Mouse (Mus musculus) 3T3-L1 (cell line): Measurements from ENCODE around the gene Ell3.
"Not testable (repeated sequence)": the region's sequence is repeated elsewhere in the genome, so short reads cannot be mapped to it uniquely, and the experiment has no call there.

Experiments
- DNase-seq: peaks from one replicate; pipeline ENCODE4 v3.0.0-alpha.2; 2015; ENCODE audit warnings: low read depth, low spot score

The Ell3 gene

DNA sequence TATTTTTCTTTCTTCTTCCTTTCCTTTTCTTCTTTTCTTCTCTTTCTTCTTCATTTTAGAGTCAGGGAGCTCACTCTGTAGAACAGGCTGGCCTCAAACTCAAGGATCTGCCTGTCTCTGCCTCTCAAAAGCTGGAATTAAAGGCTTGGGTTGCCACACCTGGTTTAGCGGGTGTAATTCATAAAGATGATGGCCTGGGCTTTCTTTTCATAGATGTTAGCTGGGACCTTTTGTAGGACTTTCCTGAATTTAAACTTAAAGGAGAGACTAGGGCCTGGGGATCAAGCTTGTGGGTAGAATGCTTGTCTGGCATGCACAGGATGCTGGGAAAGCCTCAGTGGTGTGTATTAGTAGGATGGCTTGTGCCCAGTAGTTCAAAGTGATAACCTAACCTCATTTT, at the start of gene Ell3:
Gene Ell3, minus strand, starts transcription at position 101 of the 400 bp plus-strand sequence.
- DNase-seq = no peak

DNA sequence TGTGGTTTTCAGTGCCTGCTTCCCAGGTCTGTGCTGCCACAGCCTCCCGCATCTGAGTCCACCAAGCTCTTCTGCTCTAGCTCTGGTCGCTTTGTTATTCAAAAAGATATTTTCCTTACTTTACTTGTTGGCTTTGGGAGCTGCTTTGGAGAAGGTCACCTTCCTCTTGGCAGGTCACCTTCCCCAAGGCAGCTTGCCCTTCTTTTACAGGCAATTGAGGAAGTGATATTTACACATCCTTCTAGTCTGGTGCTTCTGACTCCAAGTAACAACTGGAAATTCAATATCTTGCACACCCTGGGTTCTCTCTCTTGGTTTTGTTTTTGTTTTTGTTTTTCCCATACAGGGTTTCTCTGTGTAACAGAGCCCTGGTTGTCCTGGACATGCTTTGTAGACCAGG, 40.3 kb upstream of the Ell3 start:
- not testable (repeated sequence) for DNase-seq

DNA sequence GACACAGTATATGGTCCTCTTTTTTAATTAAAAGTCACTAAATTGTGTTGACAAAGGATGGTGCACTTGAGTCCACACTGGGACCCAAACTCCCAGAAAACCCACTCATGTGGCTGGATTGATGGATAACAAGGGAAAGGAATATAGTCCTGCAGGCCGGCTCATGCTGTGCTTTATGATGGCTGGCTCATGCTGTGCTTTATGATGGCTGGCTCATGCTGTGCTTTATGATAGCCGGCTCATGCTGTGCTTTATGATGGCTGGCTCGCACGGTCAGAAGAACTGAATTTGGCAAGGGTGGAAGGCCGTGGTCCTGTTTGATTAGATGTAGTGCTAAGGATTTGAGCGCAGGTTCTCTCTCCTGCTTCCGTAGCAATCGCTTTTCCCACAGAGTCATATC, 39.5 kb upstream of the Ell3 start:
- DNase-seq = no peak

DNA sequence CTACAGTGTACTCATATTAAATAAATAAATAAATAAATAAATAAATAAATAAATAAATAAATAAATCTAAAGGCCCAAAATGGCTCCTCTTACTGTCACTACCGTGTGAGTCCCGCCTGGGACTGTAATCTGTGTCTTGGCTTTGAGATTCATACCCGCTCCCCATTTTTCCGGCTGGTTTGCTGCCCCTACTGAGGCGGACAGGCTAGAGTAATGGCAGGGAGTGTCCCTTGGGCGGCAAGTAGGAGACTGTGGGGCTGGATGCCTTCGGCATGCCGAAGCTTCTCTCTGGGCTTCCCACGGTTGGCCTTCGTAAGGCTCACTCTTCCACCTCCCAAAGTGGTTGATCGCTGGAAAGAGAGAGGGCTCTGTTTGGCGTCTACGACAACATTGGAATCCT, 36.8 kb upstream of the Ell3 start:
- not testable (repeated sequence) for DNase-seq

DNA sequence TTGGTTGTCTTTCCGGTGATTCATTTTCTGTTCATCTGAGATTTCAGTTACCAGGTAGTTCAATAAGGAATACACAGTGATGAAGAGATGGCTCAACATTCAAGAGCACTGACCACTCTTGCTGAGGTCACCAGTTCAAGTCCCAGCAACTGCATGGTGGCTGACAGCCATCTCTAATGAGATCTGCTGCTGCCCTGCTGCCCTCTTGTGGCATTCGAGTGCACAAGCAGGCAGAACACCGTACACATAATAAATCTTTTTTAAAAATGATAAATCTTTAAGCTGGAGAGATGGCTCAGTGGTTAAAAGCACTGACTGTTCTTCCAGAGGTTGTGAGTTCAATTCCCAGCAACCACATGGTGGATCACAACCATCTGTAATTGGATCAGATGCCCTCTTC, 36.4 kb upstream of the Ell3 start:
- DNase-seq = peak; percentile 78

DNA sequence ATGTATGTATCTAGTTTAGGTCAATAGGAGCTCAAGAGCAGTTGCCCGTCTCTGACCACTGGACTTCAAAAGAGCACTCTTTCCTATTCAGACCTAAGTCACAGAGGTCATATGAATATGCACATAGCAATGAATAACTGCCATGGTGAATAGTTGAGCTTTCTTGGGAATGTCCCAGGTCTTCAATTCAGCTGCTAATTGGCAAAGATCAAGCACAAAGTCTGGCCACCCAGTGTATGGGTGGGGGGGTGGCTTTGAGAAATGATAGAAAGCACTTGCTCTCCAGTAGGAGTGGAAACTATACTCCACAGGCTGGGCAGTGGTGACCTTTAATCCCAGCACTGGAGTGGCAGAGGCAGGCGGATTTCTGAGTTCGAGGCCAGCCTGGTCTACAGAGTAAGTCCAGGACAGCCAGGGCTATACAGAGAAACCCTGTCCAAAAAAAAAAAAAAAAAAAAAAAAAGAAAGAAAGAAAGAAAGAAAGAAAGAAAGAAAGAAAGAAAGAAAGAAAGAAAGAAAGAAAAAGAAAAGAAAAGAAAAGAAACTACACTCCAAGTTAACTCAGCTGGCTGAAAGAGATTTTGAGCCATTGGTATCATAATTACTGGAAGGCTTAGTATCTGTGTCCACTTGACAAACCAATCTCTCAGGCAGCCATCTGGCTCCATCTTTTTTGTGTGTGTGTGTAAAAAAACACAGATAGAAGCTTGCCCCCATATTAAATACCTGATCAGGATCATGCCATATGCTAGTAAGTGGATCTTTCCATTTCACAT, 33.6 kb upstream of the Ell3 start:
- DNase-seq = no peak

DNA sequence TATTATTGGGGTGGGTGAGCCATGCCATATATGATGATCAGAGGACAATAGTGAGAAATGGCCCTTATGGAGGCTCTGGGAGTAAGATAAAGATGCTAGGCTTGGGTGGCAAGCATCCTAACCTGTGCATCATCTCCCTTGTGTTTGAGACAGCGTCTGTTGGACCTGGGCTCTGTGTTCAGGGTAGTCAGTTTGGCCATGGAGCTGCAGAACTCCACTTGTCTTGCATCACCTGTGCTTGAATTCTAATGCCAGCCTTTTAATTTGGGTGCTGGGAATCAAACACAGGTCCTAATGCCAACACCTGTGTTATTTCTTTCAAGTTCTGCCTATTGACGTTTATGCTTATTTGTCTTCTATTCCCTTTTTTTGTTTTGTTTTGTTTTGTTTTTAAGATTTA, 31.2 kb upstream of the Ell3 start:
- not testable (repeated sequence) for DNase-seq

DNA sequence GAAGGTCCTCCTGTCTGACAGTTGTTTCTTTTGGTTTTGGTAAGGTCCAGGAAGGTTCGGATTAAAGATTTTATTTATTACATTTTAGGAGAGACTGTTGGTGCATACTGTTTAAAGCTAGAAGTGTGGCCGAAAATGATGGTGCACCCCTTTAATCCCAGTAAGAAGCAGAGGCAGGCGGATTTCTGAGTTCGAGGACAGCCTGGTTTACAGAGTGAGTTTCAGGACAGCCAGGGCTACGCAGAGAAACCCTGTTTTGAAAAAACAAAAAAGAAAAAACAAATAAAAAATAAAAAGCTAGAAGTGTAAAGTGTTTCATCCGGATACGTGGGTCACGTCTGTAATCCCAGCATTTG, 30.1 kb upstream of the Ell3 start:
- DNase-seq = no peak

DNA sequence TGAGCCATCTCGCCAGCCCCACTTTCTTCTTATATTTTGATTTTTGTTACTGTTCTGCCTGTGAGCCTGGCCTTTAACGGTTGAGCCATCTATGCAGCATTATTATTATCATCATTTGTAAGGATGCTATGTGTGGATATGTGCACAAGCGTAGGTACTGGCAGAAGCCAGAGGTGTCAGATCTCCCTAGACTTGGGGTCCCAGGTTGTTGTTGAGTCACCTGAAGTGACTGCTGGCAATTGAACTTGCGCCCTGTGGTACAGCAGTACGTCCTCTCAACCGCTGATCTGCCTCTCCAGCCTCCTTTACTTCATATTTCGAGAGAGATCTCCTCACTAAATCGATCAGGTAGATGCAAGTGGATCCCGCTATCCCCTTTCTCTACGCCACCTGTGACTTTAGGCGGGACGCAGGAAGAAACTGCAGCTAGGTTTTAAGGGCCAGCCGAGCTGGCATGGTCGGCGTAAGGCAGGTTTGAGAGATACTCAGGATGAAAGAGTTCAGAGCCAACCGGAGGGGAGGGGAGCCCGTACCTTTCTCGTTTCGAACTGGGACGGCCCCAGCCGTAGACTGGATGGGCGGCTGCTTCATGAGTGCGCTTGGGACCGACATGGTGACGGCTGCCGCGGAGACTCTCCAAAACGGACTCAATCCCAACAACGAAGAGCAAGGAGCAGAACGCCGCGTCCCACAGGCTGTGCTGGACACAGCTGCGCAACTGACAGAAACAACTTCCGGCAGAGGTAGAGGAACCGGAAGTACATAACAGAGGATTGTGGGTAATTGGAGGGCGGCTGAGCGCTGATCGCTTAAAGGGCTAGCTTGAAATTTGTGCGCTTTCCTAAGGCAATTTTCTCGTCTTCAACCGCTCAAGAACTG, 29.5 kb upstream of the Ell3 start, which contains the start of gene Mfap1b:
Gene Mfap1b, minus strand, starts transcription at position 767 of the 879 bp plus-strand sequence.
- peak; percentile 96 for DNase-seq

DNA sequence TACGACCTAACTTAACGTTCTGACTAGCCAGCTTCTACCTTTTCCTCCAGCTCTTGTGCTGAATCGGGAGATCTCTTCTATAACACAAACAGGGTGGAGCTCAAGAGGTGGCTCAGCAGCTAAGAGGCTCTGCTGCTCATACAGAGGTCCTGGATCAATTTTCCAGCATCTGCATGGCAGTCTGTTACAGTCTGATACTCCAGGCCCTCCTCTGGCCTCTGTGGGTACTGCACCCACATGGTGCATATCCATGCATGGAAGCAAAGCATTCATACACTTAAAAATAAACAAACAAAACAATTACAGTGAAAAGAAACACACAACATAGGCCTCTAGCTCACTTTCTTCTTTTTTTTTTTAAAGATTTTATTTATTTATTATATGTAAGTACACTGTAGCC, 28.7 kb upstream of the Ell3 start:
- not testable (repeated sequence) for DNase-seq

DNA sequence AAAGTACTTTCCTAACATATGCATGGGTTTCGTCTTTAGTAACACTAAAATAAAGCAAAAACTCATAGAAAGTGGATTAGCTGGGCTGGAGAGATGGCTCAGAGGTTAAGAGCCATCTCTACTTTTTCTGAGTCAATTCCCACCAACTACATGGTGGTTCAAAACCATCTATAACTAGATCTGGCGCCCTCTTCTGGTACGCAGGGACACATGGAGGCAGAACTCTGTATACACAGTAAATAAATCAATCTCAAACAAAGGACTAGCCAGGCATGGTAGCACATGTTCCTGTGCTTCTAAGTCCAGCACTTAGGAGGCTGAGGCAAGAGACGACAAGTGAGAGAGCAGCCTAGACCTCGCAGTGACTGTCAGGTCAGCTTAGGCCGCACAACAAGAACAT, 24.9 kb upstream of the Ell3 start:
- not testable (repeated sequence) for DNase-seq

DNA sequence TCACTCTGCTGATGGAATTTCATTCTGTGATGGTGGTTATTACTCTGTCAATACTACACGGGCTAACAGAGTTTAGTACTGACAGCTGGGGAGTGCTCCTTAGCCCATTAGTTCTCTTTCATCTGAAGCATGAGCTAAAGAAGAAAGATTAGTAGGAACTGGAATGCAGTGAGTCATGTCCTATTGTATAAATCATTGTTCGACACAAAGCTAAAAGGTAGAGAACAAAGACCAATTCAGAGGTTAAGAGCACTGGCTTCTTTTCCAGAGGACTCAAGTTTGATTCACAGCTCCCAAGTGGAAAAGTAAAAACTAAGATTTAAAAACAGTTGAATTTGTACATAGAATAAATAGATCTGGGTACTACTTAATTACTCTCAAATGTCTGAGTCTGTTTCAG, 16.0 kb upstream of the Ell3 start:
- peak; percentile 70 for DNase-seq

DNA sequence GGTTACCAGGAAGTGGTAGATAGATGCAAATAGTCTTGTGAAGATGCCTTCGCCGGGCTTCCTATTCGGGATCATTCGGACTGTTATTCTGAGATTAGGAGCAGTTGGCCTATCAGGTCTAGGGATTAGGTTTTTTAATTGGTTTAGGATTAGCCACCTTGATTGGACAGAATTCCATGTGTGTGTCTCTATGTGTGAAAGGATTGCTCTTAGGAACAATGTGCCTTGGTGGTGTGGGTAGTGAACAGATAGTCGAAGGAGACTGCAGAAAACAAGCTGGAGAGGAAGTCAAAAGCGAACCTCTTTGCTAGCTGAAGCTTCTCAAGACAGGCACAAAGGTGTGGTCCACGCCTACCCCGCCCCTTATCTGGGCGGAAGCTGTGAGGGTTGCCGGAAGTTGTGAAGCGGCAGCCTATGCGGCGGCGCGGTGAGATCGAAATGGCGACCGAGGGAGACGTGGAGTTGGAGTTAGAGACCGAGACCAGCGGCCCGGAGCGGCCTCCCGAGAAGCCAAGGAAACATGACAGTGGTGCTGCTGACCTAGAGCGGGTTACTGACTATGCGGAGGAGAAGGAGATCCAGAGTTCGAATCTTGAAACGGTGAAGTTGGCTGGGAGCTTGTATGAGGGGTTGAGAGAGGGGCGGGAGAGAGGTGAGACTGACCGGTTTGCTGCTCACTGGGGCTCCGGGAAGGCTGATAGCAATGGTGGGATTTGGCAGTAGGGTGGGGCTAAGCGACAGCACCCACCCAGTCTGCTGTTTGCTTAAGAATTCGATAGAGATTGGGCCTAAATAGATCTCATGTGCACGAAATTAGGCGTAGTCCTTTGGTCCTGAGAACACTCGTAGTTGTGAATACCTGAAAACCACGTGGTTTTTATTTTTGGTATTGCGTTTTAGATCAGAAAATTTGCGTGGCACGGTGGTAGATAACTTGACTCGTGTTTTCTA, 12.9 kb upstream of the Ell3 start, which contains the start of gene Serinc4:
Gene Serinc4, minus strand, starts transcription at position 90 of the 951 bp plus-strand sequence.
- peak; percentile 93 for DNase-seq

DNA sequence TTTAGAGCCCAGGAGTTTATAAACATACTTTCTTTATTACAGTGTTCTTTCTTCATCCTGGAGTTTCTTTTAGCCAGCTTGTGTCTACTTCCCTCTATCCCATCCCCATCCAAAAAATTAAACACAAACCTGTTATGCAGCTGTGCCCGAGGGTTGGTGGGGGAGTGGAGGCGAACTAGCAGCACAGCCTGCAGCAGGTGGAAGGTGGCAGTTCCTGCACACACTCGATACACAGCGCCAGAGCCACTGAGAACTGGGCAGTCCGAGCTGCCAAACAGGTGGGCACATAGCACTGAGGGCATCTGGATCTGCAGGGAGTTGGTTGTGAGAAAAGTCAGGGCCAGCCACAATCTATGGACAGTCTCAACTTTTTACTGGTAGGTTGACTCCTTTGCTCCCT, 11.5 kb upstream of the Ell3 start:
- no peak for DNase-seq

DNA sequence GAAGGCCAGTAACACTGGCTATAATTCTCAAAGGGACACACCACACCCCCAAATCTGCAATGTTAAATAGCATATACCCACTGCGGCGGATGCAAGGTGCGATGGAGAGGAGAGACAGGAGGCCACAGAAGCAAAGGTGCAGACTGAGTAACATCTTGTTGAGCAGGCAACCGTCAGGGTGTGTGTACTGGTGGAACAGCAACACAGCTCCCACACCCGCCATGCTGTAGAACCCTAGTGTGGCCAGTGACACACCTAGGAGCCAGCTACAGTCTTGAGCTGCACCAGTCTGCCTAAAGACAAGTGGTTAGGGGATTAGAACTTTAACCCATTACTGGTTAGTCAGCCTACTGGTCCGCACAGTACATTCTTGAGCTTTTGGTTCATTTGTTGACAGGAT, 9.8 kb upstream of the Ell3 start:
- DNase-seq = no peak

DNA sequence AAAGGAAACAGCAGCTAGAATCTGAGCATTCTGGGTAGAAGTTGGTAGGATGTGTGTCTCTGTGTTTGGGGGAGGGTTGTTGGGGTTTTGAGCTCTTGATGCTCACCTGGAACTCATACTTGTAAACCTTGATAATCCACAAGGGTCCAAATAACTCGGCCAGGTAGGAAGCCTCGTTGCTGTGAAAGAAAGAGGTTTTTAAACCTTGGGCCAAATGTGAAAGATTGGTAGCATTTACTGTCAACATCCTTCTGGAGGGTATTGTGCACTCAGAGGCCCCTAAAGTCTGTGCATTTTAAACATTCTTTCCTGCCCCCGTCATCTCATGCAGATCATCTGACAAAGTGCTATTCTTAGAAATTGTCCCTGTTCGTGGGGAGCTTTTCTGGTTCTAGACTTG, 8.9 kb upstream of the Ell3 start, which contains the start of gene Hypk:
Gene Hypk, plus strand, starts transcription at position 301 of the 400 bp plus-strand sequence.
- peak; percentile 62 for DNase-seq

DNA sequence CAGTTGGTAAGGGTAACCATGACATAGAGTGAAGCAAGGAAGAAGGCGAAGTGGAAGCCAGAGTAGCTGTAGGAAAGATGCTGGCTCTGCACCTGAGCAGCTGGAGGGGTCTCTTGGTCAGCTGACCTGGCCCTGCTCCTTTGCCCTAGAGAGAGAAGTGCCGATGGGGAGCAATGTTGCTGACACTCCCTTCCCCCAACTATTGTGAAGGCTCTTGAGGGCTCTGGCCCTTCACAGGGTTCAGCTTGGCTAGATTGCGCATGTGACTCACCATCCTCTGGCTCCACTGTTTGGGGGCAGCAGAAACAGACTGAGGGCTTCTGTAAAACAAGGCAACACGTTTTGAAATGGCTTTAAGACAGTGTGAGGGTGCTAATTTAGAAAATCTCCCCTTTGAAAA, 8.3 kb upstream of the Ell3 start:
- DNase-seq = peak; percentile 49

DNA sequence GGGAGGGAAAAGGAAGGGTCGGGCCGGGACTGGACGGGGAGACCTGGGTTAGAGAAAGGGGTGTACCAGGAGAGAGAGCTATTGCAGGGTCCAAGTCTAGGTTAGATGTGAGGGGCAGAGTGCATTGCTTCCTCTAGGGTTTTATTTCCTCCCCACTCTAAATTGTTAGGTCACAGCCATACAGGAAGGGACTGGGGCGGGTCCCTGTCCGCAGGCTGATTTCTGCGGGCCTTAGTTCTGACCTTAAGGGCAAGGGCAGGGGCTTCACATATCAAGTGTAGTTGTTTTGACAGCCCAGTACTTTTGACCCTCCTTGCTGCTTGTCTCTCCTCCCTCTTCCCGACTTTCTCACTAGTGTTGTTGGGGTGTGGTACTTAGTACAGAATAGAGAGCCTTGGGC, 6.0 kb upstream of the Ell3 start:
- peak; percentile 39 for DNase-seq

DNA sequence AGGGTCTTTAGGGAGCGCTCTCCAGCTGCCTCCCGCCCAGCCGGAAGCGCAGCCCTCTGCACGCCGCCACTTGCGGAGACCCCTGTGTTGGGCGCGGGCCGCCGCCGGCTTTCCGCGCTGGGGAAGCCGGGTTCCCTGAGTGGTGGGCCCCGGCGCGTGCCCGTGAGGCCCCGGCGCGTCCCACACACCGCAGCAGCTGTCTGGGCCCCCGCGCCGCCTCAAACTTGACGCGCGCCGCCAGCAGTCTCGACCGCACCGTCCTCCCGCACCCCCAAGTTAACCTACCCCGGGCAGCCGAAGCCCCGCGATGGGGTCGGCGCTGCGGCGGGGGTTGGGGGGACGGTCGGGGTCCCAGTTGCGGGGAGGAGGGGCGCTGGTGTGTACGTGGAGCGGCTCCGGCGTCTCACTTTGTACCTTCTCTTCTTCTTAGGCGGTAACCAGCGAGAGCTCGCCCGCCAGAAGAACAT, 5.5 kb upstream of the Ell3 start:
- DNase-seq = no peak

DNA sequence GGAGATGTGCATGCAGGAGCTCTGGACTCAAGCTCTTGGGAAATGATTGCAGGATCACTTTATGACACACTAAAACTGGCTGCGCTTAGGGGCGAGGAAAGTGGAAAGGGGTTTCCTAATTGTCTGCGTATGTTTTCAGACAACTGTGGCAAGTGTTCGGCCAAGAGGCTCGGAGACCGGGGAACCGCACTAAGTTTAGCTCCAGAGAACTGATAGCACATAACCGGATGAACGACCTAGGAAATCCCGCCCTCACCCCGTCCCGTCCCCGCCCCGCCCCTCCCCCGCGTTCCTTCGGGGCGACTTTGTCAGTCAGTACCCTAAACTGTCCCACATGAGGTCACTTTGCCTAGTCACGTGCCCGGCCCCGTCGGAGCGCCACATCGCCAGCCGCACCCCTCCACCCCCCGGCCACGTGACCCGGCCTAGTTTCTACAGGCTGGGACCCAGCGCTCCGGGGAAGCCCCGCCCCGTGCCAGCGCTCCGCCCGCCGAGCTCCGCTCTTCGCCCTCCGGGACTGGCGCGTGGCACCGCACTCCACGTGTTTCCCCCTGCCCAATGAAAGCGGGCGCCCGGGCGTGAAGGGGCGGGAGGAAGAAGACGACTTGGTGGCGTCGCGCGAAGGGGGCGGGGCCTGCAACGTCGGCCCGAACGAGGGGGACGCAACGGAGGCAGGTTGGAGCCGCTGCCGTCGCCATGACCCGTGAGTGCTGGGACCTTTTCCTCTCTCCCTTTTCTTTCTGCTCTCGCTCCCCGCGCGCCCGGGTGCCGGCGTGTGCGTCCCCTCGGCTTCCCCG, 4.9 kb upstream of the Ell3 start, which contains the start of gene Serf2:
Gene Serf2, plus strand, starts transcription at position 457 of the 797 bp plus-strand sequence.
- DNase-seq = peak; percentile 99
